Mouse (Mus musculus) MEL (cell line): ENCODE results near the gene Opcml.

ENCODE experiments used
- CHD2 ChIP-seq: IDR thresholded peaks from 2 replicates; pipeline ENCODE4 v1.6.1; 2011; ENCODE audit warnings: low read length, improper control_type of control experiment
- CTCF ChIP-seq, 3 experiments: IDR thresholded peaks in 2 of 3; conservative IDR thresholded peaks in 1 of 3; 2 replicates each; pipeline ENCODE4 v1.5.1; 2011 to 2012; ENCODE audit warnings: low read length in 3 of 3, low read depth in 2 of 3, mild to moderate bottlenecking in 2 of 3, improper control_type of control experiment in 1 of 3, inconsistent platforms in 1 of 3, mixed read lengths in 1 of 3, moderate library complexity in 1 of 3; ENCODE audit not compliant: control insufficient read depth in 1 of 3, insufficient read depth in 1 of 3, poor library complexity in 1 of 3, severe bottlenecking in 1 of 3
- GATA1 ChIP-seq: IDR thresholded peaks from 2 replicates; pipeline ENCODE4 v1.6.1; 2011; ENCODE audit warnings: low read depth, low read length, improper control_type of control experiment
- NELFE ChIP-seq: IDR thresholded peaks from 2 replicates; pipeline ENCODE4 v1.6.1; 2011; ENCODE audit warnings: low read depth, low read length, improper control_type of control experiment
- POLR2A ChIP-seq, 2 experiments: IDR thresholded peaks; 2 replicates each; pipeline ENCODE4 v1.6.1; 2011 to 2012; ENCODE audit warnings: low read length in 2 of 2, mild to moderate bottlenecking in 2 of 2, control low read depth in 1 of 2, improper control_type of control experiment in 1 of 2, low read depth in 1 of 2, moderate library complexity in 1 of 2; ENCODE audit not compliant: control insufficient read depth in 1 of 2, insufficient read depth in 1 of 2, poor library complexity in 1 of 2
- POLR2AphosphoS2 ChIP-seq: IDR thresholded peaks from 2 replicates; pipeline ENCODE4 v1.6.1; 2011; ENCODE audit warnings: low read length, improper control_type of control experiment
- UBTF ChIP-seq: IDR thresholded peaks from 2 replicates; pipeline ENCODE4 v1.6.1; 2012; ENCODE audit warnings: low read depth, mild to moderate bottlenecking, inconsistent platforms, low read length, improper control_type of control experiment, moderate library complexity, borderline replicate concordance; ENCODE audit not compliant: insufficient read depth

DNA sequence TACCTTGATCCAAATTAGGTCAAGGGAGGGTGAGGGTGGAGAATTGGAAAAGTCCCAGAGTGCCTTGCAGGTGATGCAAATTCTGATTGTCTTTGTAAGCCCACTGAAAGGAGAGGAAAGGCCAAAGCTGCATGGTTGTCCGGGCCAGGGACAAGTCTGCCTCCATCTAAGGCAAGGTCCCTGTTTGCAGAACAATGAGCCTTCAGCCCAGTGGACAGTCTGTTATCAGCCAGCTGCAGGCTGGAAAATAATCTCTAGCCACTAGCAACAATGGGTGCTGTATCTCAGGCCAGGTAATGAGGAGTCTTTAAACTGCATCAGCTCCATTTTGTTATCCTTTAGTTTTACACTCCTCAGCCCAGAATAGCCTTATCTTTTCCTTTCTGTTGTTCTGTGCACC is 1079.9 kb downstream of the Opcml start:
- TF ChIP-seq UBTF (no peak), CHD2 (no peak), GATA1 (no peak), POLR2A (IDR thresholded peaks at IDR 0.05; ENCODE audit: control insufficient read depth in 1 of 2, insufficient read depth in 1 of 2, low read depth in 1 of 2, low read length in 2 of 2, poor library complexity in 1 of 2) (no peak), NELFE (no peak), POLR2AphosphoS2 (no peak), CTCF (IDR thresholded peaks at IDR 0.05 in 2 of 3, conservative IDR thresholded peaks at IDR 0.05 in 1 of 3; ENCODE audit: control insufficient read depth in 1 of 3, insufficient read depth in 1 of 3, low read depth in 2 of 3, low read length in 3 of 3, poor library complexity in 1 of 3, severe bottlenecking in 1 of 3) (no peak)
